Mouse (Mus musculus) limb, embryonic 10.5 days (tissue): ENCODE measurements around the gene Fstl3. TPM values are rescaled to one million over a fixed set of nuclear protein-coding genes. Genes with fewer than 3 reads are reported as not detected.
"Not testable (repeated sequence)": the region's sequence is repeated elsewhere in the genome, so short reads cannot be mapped to it uniquely, and the experiment has no call there.

Experiments used
- DNase-seq: peaks from one replicate; pipeline ENCODE4 v3.0.0-alpha.2; 2017; ENCODE audit warnings: low spot score
- H3K27ac ChIP-seq: fragments of 300-500 bp; sonication (generic); 2 replicates; pipeline ENCODE4 v1.5.1; 2016; ENCODE audit warnings: mild to moderate bottlenecking
- H3K27me3 ChIP-seq: fragments of 300-500 bp; sonication (generic); 2 replicates; pipeline ENCODE4 v1.6.1; 2016; ENCODE audit warnings: low read depth, mild to moderate bottlenecking; ENCODE audit not compliant: poor library complexity, severe bottlenecking
- H3K36me3 ChIP-seq: fragments of 300-500 bp; sonication (generic); 2 replicates; pipeline ENCODE4 v1.6.1; 2016; ENCODE audit warnings: mild to moderate bottlenecking, moderate library complexity
- H3K4me1 ChIP-seq: fragments of 300-500 bp; sonication (generic); 2 replicates; pipeline ENCODE4 v1.6.1; 2016
- H3K4me3 ChIP-seq: fragments of 300-500 bp; sonication (generic); 2 replicates; pipeline ENCODE4 v1.5.1; 2016; ENCODE audit warnings: mild to moderate bottlenecking, moderate library complexity
- H3K9me3 ChIP-seq: fragments of 300-500 bp; sonication (generic); replicated peaks from 2 replicates; pipeline ENCODE4 v1.6.1; 2016; ENCODE audit warnings: mild to moderate bottlenecking
- WGBS: fragments of 180-500 bp; shearing (Covaris S2); methylation state at CpG from one replicate; pipeline ENCODE4 v1.1.7; 2016; 5-methylcytosine and 5-hydroxymethylcytosine counted together
- polyA plus RNA-seq: library from polyadenylated mRNA; unstranded; fragments of >200 nt; fragmentation: Nextera tagmentation; extraction: Ambion mirVana; gene quantifications from 2 replicates; pipeline ENCODE4 v1.2.1, GENCODE M21; 2016

Fstl3 gene
- polyA plus RNA-seq, 1 experiment from 2014 or later = 1.8 TPM

DNA sequence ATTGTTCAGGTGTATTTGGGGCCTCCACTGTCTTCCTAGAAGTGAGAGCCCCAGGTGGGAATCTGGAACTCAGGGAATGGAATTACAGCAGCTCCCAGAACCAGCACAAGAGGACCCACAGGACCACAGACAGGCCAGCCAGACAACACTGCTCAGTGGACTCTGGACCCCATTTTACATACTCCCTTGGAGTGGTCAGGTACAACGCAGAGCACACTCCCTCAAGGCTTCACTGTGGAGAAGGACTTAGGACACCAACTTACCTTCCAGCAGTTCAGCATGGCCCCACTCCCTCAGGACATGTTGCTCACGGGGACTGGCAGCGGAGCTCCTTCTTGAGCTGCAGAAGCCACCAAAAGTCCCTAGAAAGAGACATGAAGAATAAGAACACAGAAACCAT, 31.7 kb upstream of the Fstl3 start:
- Histone ChIP-seq H3K27ac (no peak overlapping the region), H3K36me3 (peaks cover 44% of the 10 kb centered on the region), H3K4me1 (peaks cover 14% of the 10 kb centered on the region), H3K4me3 (peak overlapping the region; percentile 71), H3K27me3 (no peaks in the 10 kb centered on the region), H3K9me3 (0 out of 2 replicates have a peak, but pooled peaks cover 2% of the 10 kb centered on the region)
- no peak for DNase-seq
- WGBS = 92% methylated on average over 3 of the region's 3 CpGs

DNA sequence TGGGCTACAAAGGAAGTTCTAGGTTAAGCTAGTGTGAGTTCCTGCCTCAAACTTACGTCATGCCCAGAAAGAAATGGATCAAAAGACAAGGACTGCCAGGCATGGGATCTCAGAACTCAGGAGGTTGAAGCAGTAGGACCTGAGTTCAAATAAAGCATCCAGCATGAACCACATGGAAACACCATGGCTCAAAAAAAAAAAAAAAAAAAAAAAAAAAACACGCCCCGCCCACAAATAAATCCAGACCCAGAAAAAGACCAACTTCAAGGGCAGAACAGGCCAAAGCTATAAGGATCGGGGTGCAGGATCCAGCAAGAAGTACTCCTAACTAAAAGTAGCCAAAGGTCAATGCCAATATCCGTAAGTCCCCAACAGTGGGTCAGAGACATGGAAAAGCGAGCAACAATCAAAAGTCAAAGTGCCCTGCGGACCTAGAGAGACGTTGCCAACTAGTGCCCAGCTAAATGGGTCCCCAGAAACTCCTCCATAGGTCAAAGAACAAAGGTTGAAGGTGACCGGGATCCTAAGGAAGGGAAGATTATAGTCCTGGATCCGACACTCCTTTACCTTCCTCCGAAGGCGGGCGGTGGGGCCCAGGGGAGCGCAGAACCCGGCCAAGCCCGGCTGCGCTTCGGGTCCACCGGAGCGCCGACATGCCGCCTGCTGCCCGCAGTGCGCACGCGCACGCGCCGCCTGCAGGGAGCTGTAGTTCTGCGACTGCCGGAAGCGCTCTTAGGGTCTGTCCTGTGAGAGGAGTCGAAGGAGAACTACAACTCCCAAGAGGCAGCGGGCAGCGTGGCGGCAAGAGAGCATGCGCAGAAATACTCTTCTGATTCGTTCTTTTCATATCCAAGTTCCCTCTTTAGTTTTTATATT, 30.9 kb upstream of the Fstl3 start, which contains the start of gene Polrmt:
TSS of gene Polrmt (minus strand) at position 684 of the 876 bp plus-strand sequence.
- H3K36me3 ChIP-seq = peaks cover 37% of the 10 kb centered on the region
- DNase-seq = peak; percentile 96
- peak within 1 kb of the TSS; percentile 71 for H3K4me3 ChIP-seq
- peak within 1 kb of the TSS; percentile 84 for H3K27ac ChIP-seq
- 3% methylated on average over 38 of the region's 38 CpGs for WGBS
- H3K9me3 ChIP-seq = no peaks in the 10 kb centered on the region
- peaks cover 14% of the 10 kb centered on the region for H3K4me1 ChIP-seq
- no peaks in the 10 kb centered on the region for H3K27me3 ChIP-seq

DNA sequence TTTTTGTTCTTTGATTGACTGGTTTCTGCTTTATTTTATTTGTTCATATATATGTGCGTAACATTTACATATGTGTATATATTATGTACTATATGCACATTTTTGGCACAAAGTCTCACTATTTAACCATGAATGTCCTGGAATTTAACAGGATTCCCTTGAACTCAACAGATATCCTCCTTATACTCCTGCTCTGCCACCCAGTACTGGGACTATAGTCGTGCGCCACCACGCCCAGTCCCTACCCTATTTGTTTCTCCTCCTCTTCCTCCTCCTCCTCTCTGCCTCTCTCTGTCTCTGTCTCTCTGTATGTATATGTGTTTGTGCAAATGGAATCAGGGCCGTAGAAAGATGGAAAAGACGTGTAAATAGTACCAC, 30.3 kb upstream of the Fstl3 start:
- Histone ChIP-seq H3K36me3 (peaks cover 30% of the 10 kb centered on the region), H3K9me3 (no peaks in the 10 kb centered on the region), H3K27ac (peak overlapping the region; percentile 72), H3K27me3 (no peaks in the 10 kb centered on the region), H3K4me3 (peak overlapping the region; percentile 71), H3K4me1 (peaks cover 14% of the 10 kb centered on the region)
- DNase-seq = no peak
- 28% methylated on average over 6 of the region's 6 CpGs for WGBS

DNA sequence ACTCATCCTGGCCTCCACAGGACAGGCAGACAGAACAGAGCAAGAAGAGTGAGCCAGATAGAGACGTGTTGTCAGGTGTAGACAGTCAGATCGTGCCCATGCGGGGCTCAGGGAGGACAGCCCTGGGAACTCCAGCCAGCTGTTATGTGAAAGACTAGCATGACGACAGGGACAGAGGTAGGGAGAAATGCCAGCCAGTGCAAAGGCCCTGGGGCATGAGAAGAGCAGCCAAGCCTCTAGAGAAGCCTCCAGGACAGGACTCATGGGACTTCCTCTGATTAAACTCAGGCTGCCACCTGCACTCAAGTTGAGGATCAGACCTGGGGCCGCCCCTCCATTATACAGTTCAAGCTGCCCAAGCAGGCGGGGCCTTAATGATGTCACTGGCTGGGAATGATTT, 28.6 kb upstream of the Fstl3 start:
- Histone ChIP-seq H3K4me1 (peaks cover 14% of the 10 kb centered on the region), H3K4me3 (no peak overlapping the region), H3K27me3 (no peaks in the 10 kb centered on the region), H3K27ac (no peak overlapping the region), H3K9me3 (no peaks in the 10 kb centered on the region), H3K36me3 (peaks cover 15% of the 10 kb centered on the region)
- WGBS = 77% methylated on average over 6 of the region's 6 CpGs
- no peak for DNase-seq

DNA sequence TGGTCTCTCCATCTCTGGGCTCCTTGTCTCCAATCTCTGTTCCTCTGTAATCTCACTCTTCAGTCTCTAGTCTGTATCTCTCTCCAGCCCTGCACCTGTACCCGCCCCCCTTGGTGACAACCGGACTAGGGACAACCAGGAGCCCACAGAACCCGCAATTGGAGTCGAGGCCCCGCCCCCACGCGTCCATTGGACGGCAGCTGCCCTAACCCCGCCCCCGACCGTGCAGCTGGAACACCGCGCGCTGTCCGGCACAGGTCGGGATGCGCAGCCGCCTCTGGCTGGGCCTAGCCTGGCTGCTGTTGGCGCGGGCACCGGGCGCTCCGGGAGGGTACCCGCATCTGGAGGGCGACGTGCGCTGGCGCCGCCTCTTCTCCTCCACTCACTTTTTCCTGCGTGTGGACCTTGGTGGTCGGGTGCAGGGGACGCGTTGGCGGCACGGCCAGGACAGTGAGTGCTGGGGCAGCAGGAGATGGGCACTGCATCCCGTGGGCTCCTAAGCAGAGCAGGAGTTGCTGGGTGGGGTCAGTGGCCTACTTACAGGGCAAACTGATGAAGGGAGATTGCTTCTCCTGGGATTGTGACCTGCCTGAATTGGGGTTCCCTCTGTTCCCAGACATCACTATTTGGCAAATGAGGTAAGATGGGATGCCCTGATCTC, 22.1 kb upstream of the Fstl3 start, which contains the start of gene Fgf22:
TSS of gene Fgf22 (plus strand) at position 221 of the 661 bp plus-strand sequence.
- H3K27ac ChIP-seq = peak within 1 kb of the TSS; percentile 25; the same call in 1 of the 2 replicates
- peak within 1 kb of the TSS; percentile 49 for H3K4me3 ChIP-seq
- no peaks in the 10 kb centered on the region for H3K27me3 ChIP-seq
- H3K9me3 ChIP-seq = no peaks in the 10 kb centered on the region
- H3K36me3 ChIP-seq = peaks cover 47% of the 10 kb centered on the region
- DNase-seq = peak; percentile 84
- H3K4me1 ChIP-seq = peaks cover 14% of the 10 kb centered on the region
- under 1% methylated on average over 36 of the region's 36 CpGs for WGBS

DNA sequence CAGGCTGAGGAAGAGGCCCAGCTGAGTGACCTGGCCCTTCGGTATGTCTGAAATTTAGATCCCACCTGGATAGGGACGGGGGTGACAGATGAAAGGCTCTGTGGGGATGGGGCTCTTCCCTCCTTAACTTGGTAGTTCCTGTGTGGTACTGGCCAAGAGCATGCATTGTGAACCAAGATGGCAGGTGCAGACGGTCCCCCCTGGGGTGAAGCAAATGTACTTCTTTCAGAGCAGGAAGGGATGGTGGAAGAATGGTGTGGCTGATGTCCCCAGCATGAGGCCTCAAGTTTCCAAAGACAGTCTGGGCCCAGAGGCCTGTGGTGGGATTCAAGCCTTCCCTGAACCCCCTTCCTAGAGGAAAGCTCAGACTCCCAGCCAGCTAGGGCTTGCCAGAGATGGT, 21.2 kb upstream of the Fstl3 start:
- H3K9me3 ChIP-seq = no peaks in the 10 kb centered on the region
- no peaks in the 10 kb centered on the region for H3K27me3 ChIP-seq
- H3K4me3 ChIP-seq = no peak overlapping the region
- WGBS = 81% methylated on average over 3 of the region's 3 CpGs
- peaks cover 14% of the 10 kb centered on the region for H3K4me1 ChIP-seq
- H3K27ac ChIP-seq = no peak overlapping the region
- no peak for DNase-seq
- H3K36me3 ChIP-seq = peaks cover 56% of the 10 kb centered on the region

DNA sequence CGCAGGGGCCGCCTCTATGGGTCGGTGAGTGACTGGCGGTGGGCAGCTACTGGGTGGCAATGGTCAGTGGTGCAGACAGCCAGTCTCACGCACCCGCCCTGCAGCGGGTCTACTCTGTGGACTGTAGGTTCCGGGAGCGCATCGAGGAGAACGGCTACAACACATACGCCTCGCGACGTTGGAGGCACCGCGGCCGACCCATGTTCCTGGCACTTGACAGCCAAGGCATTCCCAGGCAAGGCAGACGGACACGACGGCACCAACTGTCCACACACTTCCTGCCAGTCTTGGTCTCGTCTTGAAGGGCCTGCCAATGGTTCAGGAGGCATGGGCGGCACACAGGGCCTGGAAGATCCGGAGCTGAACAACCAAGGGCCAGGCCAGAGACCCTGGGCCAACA, 20.4 kb upstream of the Fstl3 start:
- no peak overlapping the region for H3K4me3 ChIP-seq
- peaks cover 64% of the 10 kb centered on the region for H3K36me3 ChIP-seq
- H3K9me3 ChIP-seq = no peaks in the 10 kb centered on the region
- WGBS = 91% methylated on average over 24 of the region's 24 CpGs
- DNase-seq = no peak
- peaks cover 14% of the 10 kb centered on the region for H3K4me1 ChIP-seq
- H3K27me3 ChIP-seq = no peaks in the 10 kb centered on the region
- H3K27ac ChIP-seq = no peak overlapping the region

DNA sequence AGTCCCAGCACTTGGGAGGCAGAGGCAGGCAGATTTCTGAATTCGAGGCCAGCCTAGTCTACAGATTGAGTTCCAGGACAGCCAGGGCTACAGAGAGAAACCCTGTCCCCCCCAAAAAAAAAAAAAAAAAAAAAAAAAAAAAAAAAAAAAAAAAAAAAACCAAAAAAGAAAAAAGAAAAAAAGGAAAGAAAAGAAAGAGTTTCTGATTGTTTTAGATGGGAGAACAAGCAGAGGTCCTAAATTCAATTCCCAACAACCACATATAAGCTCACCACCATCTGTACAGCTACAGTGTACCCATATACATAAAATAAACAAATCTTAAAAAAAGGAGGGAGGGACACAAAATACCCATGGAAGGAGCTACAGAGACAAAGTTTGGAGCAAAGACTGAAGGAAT, 17.4 kb upstream of the Fstl3 start:
- Histone ChIP-seq H3K36me3 (peaks cover 91% of the 10 kb centered on the region), H3K4me1 (peaks cover 24% of the 10 kb centered on the region)
- WGBS = 97% methylated on average over 1 of the region's 1 CpGs
- DNase-seq, H3K27me3 ChIP-seq, H3K4me3 ChIP-seq, H3K9me3 ChIP-seq, H3K27ac ChIP-seq: not testable (repeated sequence)

DNA sequence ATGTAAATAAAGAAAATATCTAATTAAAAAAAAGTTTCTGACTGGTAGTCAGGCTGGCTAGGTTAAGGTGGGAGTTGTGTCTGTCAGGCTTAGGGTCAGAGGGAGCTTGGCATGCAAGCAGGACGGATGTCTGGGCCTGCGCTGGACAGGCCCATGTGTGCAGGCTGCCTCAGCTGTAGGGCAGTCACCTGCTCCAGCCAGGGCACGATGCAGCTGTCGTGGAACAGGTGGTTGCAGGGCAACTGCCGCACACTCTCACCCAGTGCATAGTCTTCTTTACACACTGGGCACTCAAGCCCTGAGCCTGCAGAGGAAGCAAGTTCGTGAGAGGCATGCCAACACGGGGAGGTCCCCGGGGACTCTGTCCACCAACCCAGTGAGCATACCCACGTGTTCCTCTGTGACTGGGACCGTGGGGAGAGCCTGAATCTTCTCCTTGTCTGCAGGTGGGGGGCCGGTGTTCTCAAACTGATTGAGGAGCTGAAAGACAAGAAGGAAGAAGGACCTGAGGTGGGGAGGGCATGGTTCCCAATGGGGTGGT, 16.4 kb upstream of the Fstl3 start:
- DNase-seq = no peak
- Histone ChIP-seq H3K4me1 (peaks cover 24% of the 10 kb centered on the region), H3K27me3 (no peaks in the 10 kb centered on the region), H3K27ac (no peak overlapping the region), H3K4me3 (no peak overlapping the region), H3K36me3 (peaks cover 94% of the 10 kb centered on the region), H3K9me3 (no peaks in the 10 kb centered on the region)
- WGBS = 95% methylated on average over 11 of the region's 11 CpGs

DNA sequence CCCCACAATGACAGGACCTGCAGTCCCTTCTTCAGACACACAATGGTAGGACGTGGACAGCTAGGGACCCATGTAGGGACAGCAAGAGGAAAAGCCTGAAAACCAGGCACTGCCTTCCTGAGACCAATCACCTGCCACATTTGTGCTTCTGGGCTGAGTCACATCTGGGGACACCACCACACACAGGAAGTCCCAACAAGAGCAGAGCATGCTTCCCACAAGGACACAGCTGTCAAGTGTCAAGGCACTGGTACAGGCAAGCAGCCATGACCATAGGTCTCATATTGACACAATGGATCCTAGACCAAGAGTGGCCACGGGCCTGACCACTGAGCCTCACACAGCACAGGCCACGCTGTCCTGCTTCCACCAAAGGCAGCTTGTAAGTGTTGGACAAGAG, 14.2 kb upstream of the Fstl3 start:
- H3K4me3 ChIP-seq = no peak overlapping the region

DNA sequence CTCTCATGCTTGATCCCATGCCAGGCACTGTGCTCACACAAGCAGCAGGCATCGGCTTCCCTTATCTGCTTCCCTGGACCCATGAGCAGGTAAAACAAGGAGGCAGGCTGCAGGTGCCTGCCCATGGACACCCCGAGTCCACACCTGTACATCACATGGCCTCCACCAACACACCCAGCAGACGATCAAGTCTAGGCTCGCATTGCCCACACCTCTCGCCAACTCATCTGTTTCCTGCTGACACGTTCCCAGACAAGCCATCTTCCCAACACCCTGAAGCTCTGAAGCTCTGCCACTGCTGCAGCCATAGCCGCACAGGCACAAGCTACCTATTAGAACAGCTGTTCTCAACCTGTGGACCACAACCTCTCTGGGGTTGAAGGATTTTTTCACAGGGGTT, 12.8 kb upstream of the Fstl3 start:
- Histone ChIP-seq H3K27me3 (no peaks in the 10 kb centered on the region), H3K36me3 (peaks cover 58% of the 10 kb centered on the region), H3K27ac (no peak overlapping the region), H3K4me1 (peaks cover 46% of the 10 kb centered on the region), H3K9me3 (no peaks in the 10 kb centered on the region), H3K4me3 (no peak overlapping the region)
- DNase-seq = no peak
- 86% methylated on average over 7 of the region's 7 CpGs for WGBS

More for the DNA sequence above, 14.2 kb upstream of the Fstl3 start:
- WGBS = 88% methylated on average over 3 of the region's 3 CpGs
- peaks cover 72% of the 10 kb centered on the region for H3K36me3 ChIP-seq
- no peak for DNase-seq
- peaks cover 37% of the 10 kb centered on the region for H3K4me1 ChIP-seq
- no peaks in the 10 kb centered on the region for H3K27me3 ChIP-seq
- H3K27ac ChIP-seq = no peak overlapping the region
- no peaks in the 10 kb centered on the region for H3K9me3 ChIP-seq

DNA sequence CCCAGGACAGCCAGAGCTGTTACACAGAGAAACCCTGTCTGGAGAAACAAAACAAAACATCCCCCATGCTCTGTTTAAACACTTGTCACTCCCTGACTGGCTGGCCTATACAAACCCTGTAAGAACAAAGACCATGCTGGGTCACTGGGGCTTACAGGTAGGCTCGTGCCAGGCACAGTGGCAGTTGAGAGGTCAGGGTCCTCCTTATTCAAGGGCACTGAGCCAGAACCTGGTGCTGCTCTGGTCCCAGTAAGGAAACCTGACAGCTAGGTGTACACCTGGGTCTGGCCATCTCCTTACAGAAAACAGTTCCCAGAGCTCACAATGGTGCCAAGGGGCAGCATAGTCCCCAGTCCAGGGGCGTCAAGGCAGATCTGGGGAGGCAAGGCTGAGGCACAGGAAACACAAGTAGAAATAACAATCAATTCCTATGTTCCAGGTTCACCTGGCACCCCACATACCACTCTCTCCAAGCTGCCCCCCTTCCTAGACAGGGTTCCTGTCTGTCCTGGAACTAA, 11.8 kb upstream of the Fstl3 start:
- Histone ChIP-seq H3K4me1 (peaks cover 46% of the 10 kb centered on the region), H3K36me3 (peaks cover 48% of the 10 kb centered on the region), H3K9me3 (no peaks in the 10 kb centered on the region), H3K27ac (peak overlapping the region; percentile 96; the same call in 1 of the 2 replicates), H3K4me3 (peak overlapping the region; percentile 97), H3K27me3 (0 out of 2 replicates have a peak, but pooled peaks cover 1% of the 10 kb centered on the region)
- 88% methylated on average over 2 of the region's 2 CpGs for WGBS
- no peak for DNase-seq
